Mouse (Mus musculus) kidney, embryonic 14.5 days (tissue): Measurements from ENCODE around the gene Parp4. TPM values are rescaled to one million over a fixed set of nuclear protein-coding genes. Genes with fewer than 3 reads are reported as not detected.

Experiments
- ATAC-seq: fragments of 200-750 bp; cut with Nextera tagmentation; 2 replicates; pipeline ENCODE4 v1.8.0; 2017; ENCODE audit warnings: moderate number of reproducible peaks, mild to moderate bottlenecking, moderate TSS enrichment, moderate library complexity; ENCODE audit not compliant: low FRiP score, low TSS enrichment
- H3K27ac ChIP-seq: fragments of 300-500 bp; sonication (generic); 2 replicates; pipeline ENCODE4 v1.5.1; 2014; ENCODE audit warnings: low read depth, mild to moderate bottlenecking, low read length, moderate library complexity, mixed read lengths
- H3K27me3 ChIP-seq: fragments of 300-500 bp; sonication (generic); 2 replicates; pipeline ENCODE4 v1.6.1; 2014; ENCODE audit warnings: mild to moderate bottlenecking, low read length; ENCODE audit not compliant: control insufficient read depth, insufficient read depth
- H3K36me3 ChIP-seq: fragments of 300-500 bp; sonication (generic); 2 replicates; pipeline ENCODE4 v1.6.1; 2014; ENCODE audit warnings: low read length, mixed read lengths; ENCODE audit not compliant: control insufficient read depth, insufficient read depth
- H3K4me1 ChIP-seq: fragments of 300-500 bp; sonication (generic); 2 replicates; pipeline ENCODE4 v1.6.1; 2014; ENCODE audit warnings: low read length, mixed read lengths; ENCODE audit not compliant: control insufficient read depth, insufficient read depth
- H3K4me2 ChIP-seq: fragments of 300-500 bp; sonication (generic); replicated peaks from 2 replicates; pipeline ENCODE4 v1.6.1; 2014; ENCODE audit warnings: low read depth, mild to moderate bottlenecking, low read length
- H3K4me3 ChIP-seq: fragments of 300-500 bp; sonication (generic); 2 replicates; pipeline ENCODE4 v1.5.1; 2014; ENCODE audit warnings: mild to moderate bottlenecking, low read length
- H3K9ac ChIP-seq: fragments of 300-500 bp; sonication (generic); 2 replicates; pipeline ENCODE4 v1.6.1; 2014; ENCODE audit warnings: low read depth, mild to moderate bottlenecking, low read length, moderate library complexity
- H3K9me3 ChIP-seq: fragments of 300-500 bp; sonication (generic); 2 replicates; pipeline ENCODE4 v1.6.1; 2016; ENCODE audit warnings: low read length; ENCODE audit not compliant: control insufficient read depth
- WGBS: fragments of 180-500 bp; shearing (Covaris S2); extraction: QIAGEN DNeasy Blood & Tissue Kit; methylation state at CpG from one replicate; pipeline ENCODE4 v1.1.7; 2014; 5-methylcytosine and 5-hydroxymethylcytosine counted together
- polyA plus RNA-seq: library from polyadenylated mRNA; unstranded; fragments of >200 nt; fragmentation: Nextera tagmentation; extraction: Ambion mirVana; gene quantifications from 2 replicates; pipeline ENCODE4 v1.2.1, GENCODE M21; 2014

The Parp4 gene
- polyA plus RNA-seq, 1 experiment from 2014 or later: 5.7 TPM

- H3K9me3 ChIP-seq: no peaks in the 10 kb centered on the region
- H3K27me3 ChIP-seq: no peaks in the 10 kb centered on the region
- H3K4me3 ChIP-seq: no peak overlapping the region
- H3K4me1 ChIP-seq: no peaks in the 10 kb centered on the region
- no peak for ATAC-seq
- no peak overlapping the region for H3K9ac ChIP-seq
- H3K4me2 ChIP-seq: no peak overlapping the region
- H3K36me3 ChIP-seq: peaks cover 93% of the 10 kb centered on the region
- H3K27ac ChIP-seq: no peak overlapping the region
- WGBS: 86% methylated on average over 1 of the region's 1 CpGs
Observed at GRCm38 (mm10) chr14:56689116-56689515, 113.7 kb downstream of the Parp4 start.

- ATAC-seq: no peak
- Histone ChIP-seq H3K27ac (no peak overlapping the region), H3K36me3 (peaks cover 93% of the 10 kb centered on the region), H3K4me2 (no peak overlapping the region), H3K9me3 (no peaks in the 10 kb centered on the region), H3K4me1 (no peaks in the 10 kb centered on the region), H3K27me3 (no peaks in the 10 kb centered on the region), H3K4me3 (no peak overlapping the region), H3K9ac (no peak overlapping the region)
- WGBS: 76% methylated on average over 1 of the region's 1 CpGs
Observed at GRCm38 (mm10) chr14:56689766-56690165, 114.3 kb downstream of the Parp4 start.

- H3K27ac ChIP-seq: no peak overlapping the region
- no peak overlapping the region for H3K4me3 ChIP-seq
- ATAC-seq: no peak
- no peaks in the 10 kb centered on the region for H3K9me3 ChIP-seq
- no peaks in the 10 kb centered on the region for H3K4me1 ChIP-seq
- H3K4me2 ChIP-seq: no peak overlapping the region
- no peak overlapping the region for H3K9ac ChIP-seq
- 78% methylated on average over 3 of the region's 3 CpGs for WGBS
- H3K27me3 ChIP-seq: no peaks in the 10 kb centered on the region
- peaks cover 93% of the 10 kb centered on the region for H3K36me3 ChIP-seq
Observed at GRCm38 (mm10) chr14:56695495-56695894, 120.1 kb downstream of the Parp4 start.

- Histone ChIP-seq H3K9ac (no peak overlapping the region), H3K4me1 (no peaks in the 10 kb centered on the region), H3K36me3 (peaks cover 74% of the 10 kb centered on the region), H3K4me2 (no peak overlapping the region), H3K9me3 (no peaks in the 10 kb centered on the region), H3K27ac (no peak overlapping the region), H3K4me3 (no peak overlapping the region), H3K27me3 (no peaks in the 10 kb centered on the region)
- WGBS: 90% methylated on average over 5 of the region's 5 CpGs
- ATAC-seq: no peak
Observed at GRCm38 (mm10) chr14:56697836-56698235, 122.4 kb downstream of the Parp4 start.

- H3K4me2 ChIP-seq: no peak overlapping the region
- H3K27me3 ChIP-seq: no peaks in the 10 kb centered on the region
- no peak for ATAC-seq
- no peak overlapping the region for H3K9ac ChIP-seq
- 0 out of 2 replicates have a peak, but pooled peaks cover 3% of the 10 kb centered on the region for H3K4me1 ChIP-seq
- WGBS: 94% methylated on average over 4 of the region's 4 CpGs
- no peak overlapping the region for H3K27ac ChIP-seq
- no peak overlapping the region for H3K4me3 ChIP-seq
- peaks cover 28% of the 10 kb centered on the region for H3K36me3 ChIP-seq
- no peaks in the 10 kb centered on the region for H3K9me3 ChIP-seq
Observed at GRCm38 (mm10) chr14:56702644-56703043, 127.2 kb downstream of the Parp4 start.

GRCm38 (mm10) chr14:56705687-56706086, 130.3 kb downstream of the Parp4 start:
- H3K4me3 ChIP-seq: no peak overlapping the region
- 0 out of 2 replicates have a peak, but pooled peaks cover 3% of the 10 kb centered on the region for H3K4me1 ChIP-seq
- ATAC-seq: no peak

More at GRCm38 (mm10) chr14:56705687-56706086, 130.3 kb downstream of the Parp4 start:
- Histone ChIP-seq H3K4me2 (no peak overlapping the region), H3K36me3 (peaks cover 2% of the 10 kb centered on the region; the same call in 1 of the 2 replicates), H3K9ac (no peak overlapping the region), H3K27me3 (no peaks in the 10 kb centered on the region), H3K27ac (no peak overlapping the region), H3K9me3 (no peaks in the 10 kb centered on the region)
- WGBS: 75% methylated on average over 4 of the region's 4 CpGs

Other genes starting within 250 kb of the Parp4 start
- gene Atp12a, start 210.6 kb upstream of the Parp4 start, polyA plus RNA-seq: 0.20 and 0.46 TPM in 2 replicates
- gene Rnf17, start 173.0 kb upstream of the Parp4 start, polyA plus RNA-seq: 1.2 and 1.6 TPM in 2 replicates
- gene Cenpj, start 194 bp upstream of the Parp4 start, polyA plus RNA-seq: 8.5 and 14.3 TPM in 2 replicates
- gene Mphosph8, start 92.6 kb downstream of the Parp4 start, polyA plus RNA-seq: 41.2 and 46.4 TPM in 2 replicates
- gene Pspc1, start 202.7 kb downstream of the Parp4 start, polyA plus RNA-seq: 46.7 and 47.7 TPM in 2 replicates
- 27.4 and 31.5 TPM in 2 replicates for gene Zmym5, start 236.1 kb downstream of the Parp4 start, polyA plus RNA-seq